In the genomic region with DNA sequence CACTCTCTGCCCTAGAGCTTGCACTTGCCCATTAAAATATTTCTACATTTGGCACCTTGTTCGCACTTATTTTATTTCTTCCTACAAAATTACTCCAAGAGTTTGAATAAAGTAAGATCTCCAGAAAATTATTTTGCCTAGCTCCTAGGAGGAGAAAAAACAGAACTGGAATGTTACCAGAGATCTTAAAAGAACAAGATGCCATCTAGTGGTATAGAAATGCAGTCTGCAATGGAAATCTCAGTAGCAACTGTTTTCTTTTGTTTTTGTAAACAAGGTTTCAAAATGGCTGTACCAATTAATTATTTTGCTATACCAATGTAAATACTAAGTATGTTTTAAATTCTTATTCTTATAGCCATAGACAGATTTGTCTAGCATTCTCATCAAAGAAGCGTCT, we compare ENCODE assay signal across 15 mouse cellular contexts. TPM values are rescaled to one million over a fixed set of nuclear protein-coding genes. Genes with fewer than 3 reads are reported as not detected.
A peak's percentile ranks its signal among the peaks of the same experiment; 100 is the strongest.
DNase-seq lines count a peak whose midpoint lies in the region; ATAC-seq and TF ChIP-seq lines count a peak whose summit lies in the region.
"Had no signal": no experiment of that assay in that cellular context is flagged by ENCODE, and none has a peak within 500 bp of the region (broad histone marks: within the 10 kb centered on the region; RNA-seq: fewer than 3 reads in every experiment).

No protein-coding gene starts in this region.

- no peak overlapping the region for H3K27ac ChIP-seq in forebrain, embryonic 14.5 days (ENCODE audit: low read depth, low read length)
- H3K27ac ChIP-seq in forebrain, embryonic 16.5 days (ENCODE audit: low read length), result no peak overlapping the region
- no peak overlapping the region for H3K27ac ChIP-seq in left cerebral cortex, adult 2 months
- no peak overlapping the region for H3K27ac ChIP-seq in MEL (ENCODE audit: control insufficient read depth, low read depth, low read length)

- peak; percentile 63 for DNase-seq in forebrain, embryonic 14.5 days (ENCODE audit: low spot score)
- no peak for DNase-seq in left cerebral cortex, adult 2 months (ENCODE audit: extremely low spot score in 1 of 2, low spot score in 2 of 2)
- no peak for DNase-seq in left cerebral cortex, adult 18-20 months (ENCODE audit: low spot score in 2 of 2)
- peak; percentile 12 for DNase-seq in MEL (ENCODE audit: low read depth, low spot score)
- no peak for DNase-seq in adrenal gland, postnatal 4 days (ENCODE audit: low spot score in 2 of 2)
- no peak for DNase-seq in kidney, postnatal 14 days
- DNase-seq: adrenal gland, adult 2 months; cerebellum, adult 18-20 months; gastrocnemius, postnatal 25 days; kidney, adult 8-10 months had no signal

- peak; percentile 73 for TF ChIP-seq CTCF in left cerebral cortex, adult 2 months (IDR thresholded peaks at IDR 0.05)
- peak in 1 of 3 experiments; percentile 44; a peak in 2 of 6 replicates for TF ChIP-seq CTCF in MEL (IDR thresholded peaks at IDR 0.05 in 2 of 3, conservative IDR thresholded peaks at IDR 0.05 in 1 of 3; ENCODE audit: control insufficient read depth in 1 of 3, insufficient read depth in 1 of 3, low read depth in 2 of 3, low read length in 3 of 3, poor library complexity in 1 of 3, severe bottlenecking in 1 of 3)

- no peaks in the 10 kb centered on the region for H3K27me3 ChIP-seq in forebrain, embryonic 14.5 days (replicated peaks; ENCODE audit: control insufficient read depth, insufficient read depth, low read length)
- H3K27me3 ChIP-seq in forebrain, embryonic 16.5 days (replicated peaks; ENCODE audit: control insufficient read depth, insufficient read depth, low read length), result no peaks in the 10 kb centered on the region
- H3K27me3 ChIP-seq in MEL (ENCODE audit: control insufficient read depth in 1 of 2, insufficient read depth in 2 of 2, low read length in 2 of 2), result no peaks in the 10 kb centered on the region; a peak in 1 of 4 replicates

- WGBS in forebrain, embryonic 14.5 days, result 65% methylated on average over 2 of the region's 2 CpGs
- 61% methylated on average over 2 of the region's 2 CpGs for WGBS in forebrain, embryonic 16.5 days

- H3K4me1 ChIP-seq in forebrain, embryonic 14.5 days (ENCODE audit: control insufficient read depth, insufficient read depth, low read length), result no peaks in the 10 kb centered on the region
- no peaks in the 10 kb centered on the region for H3K4me1 ChIP-seq in forebrain, embryonic 16.5 days (replicated peaks; ENCODE audit: control insufficient read depth, insufficient read depth, low read length)
- H3K4me1 ChIP-seq in MEL (ENCODE audit: control insufficient read depth in 1 of 2, insufficient read depth in 2 of 2, low read length in 2 of 2), result no peaks in the 10 kb centered on the region

- intact Hi-C loops in left cerebral cortex, adult 2 months (cut with DNase I), result loop anchor here (5.0 kb wide), 1 partner anchor 246 kb away; no protein-coding TSS in a partner anchor

- TF ChIP-seq EP300 in MEL (IDR thresholded peaks at IDR 0.05; ENCODE audit: low read depth in 1 of 2, low read length in 2 of 2), result no peak

- no peak for TF ChIP-seq POLR2A in MEL (IDR thresholded peaks at IDR 0.05; ENCODE audit: control insufficient read depth in 1 of 2, insufficient read depth in 1 of 2, low read depth in 1 of 2, low read length in 2 of 2, poor library complexity in 1 of 2)

- H3K9me3 ChIP-seq in forebrain, embryonic 14.5 days (replicated peaks; ENCODE audit: control insufficient read depth, low read length), result no peaks in the 10 kb centered on the region
- H3K9me3 ChIP-seq in forebrain, embryonic 16.5 days (ENCODE audit: control insufficient read depth, low read length), result no peaks in the 10 kb centered on the region
- no peaks in the 10 kb centered on the region for H3K9me3 ChIP-seq in MEL (replicated peaks; ENCODE audit: insufficient read depth, low read length)

- no peak overlapping the region for H3K4me2 ChIP-seq in forebrain, embryonic 14.5 days (ENCODE audit: low read length)
- H3K4me2 ChIP-seq in forebrain, embryonic 16.5 days (ENCODE audit: low read length), result no peak overlapping the region

- H3K79me2 ChIP-seq in MEL (ENCODE audit: control insufficient read depth, insufficient read depth, low read length, poor library complexity), result no peaks in the 10 kb centered on the region

- peak; percentile 52 for TF ChIP-seq RAD21 in MEL (IDR thresholded peaks at IDR 0.05; ENCODE audit: low read depth, low read length)

- no peak for ATAC-seq in forebrain, embryonic 14.5 days
- ATAC-seq in forebrain, embryonic 16.5 days, result no peak
- peak; percentile 68 for ATAC-seq in megakaryocyte progenitor cell, adult 5-6 weeks (replicated peaks; ENCODE audit: poor library complexity)

- H3K4me3 ChIP-seq in forebrain, embryonic 14.5 days (ENCODE audit: low read depth, low read length), result no peak overlapping the region
- H3K4me3 ChIP-seq in forebrain, embryonic 16.5 days (replicated peaks; ENCODE audit: low read length), result no peak overlapping the region
- no peak overlapping the region for H3K4me3 ChIP-seq in left cerebral cortex, adult 2 months
- no peak overlapping the region for H3K4me3 ChIP-seq in MEL (ENCODE audit: control insufficient read depth in 1 of 2, insufficient read depth in 1 of 2, low read depth in 2 of 2, low read length in 2 of 2)

- H3K9ac ChIP-seq in forebrain, embryonic 14.5 days (ENCODE audit: low read length), result no peak overlapping the region
- no peak overlapping the region for H3K9ac ChIP-seq in forebrain, embryonic 16.5 days (replicated peaks; ENCODE audit: low read depth, low read length)
- no peak overlapping the region for H3K9ac ChIP-seq in MEL (ENCODE audit: control insufficient read depth, low read depth, low read length, poor library complexity, severe bottlenecking)

- H3K36me3 ChIP-seq in forebrain, embryonic 14.5 days (ENCODE audit: control insufficient read depth, insufficient read depth, low read length), result no peaks in the 10 kb centered on the region
- H3K36me3 ChIP-seq in forebrain, embryonic 16.5 days (ENCODE audit: control insufficient read depth, insufficient read depth), result no peaks in the 10 kb centered on the region
- H3K36me3 ChIP-seq in MEL (ENCODE audit: control insufficient read depth in 1 of 2, insufficient read depth in 2 of 2, low read length in 2 of 2), result no peaks in the 10 kb centered on the region

TF ChIP-seq in MEL, 35 proteins besides CTCF, POLR2A, EP300 and RAD21 (continues in another document):
- TF ChIP-seq SMC3 (IDR thresholded peaks at IDR 0.05; ENCODE audit: low read depth, low read length), result peak; percentile 67

RNA-seq across cellular contexts. Expression of a gene that starts 7.0 kb away (rescaled TPM):
- polyA plus RNA-seq in forebrain, embryonic 14.5 days (2014; fragmentation: Nextera tagmentation; extraction: Ambion mirVana), result not detected in 2 replicates
- polyA plus RNA-seq in forebrain, embryonic 16.5 days (2015; fragmentation: Nextera tagmentation; extraction: Ambion mirVana), result not detected in 2 replicates
- total RNA-seq in left cerebral cortex, adult 2 months (2021), result not detected
- total RNA-seq in left cerebral cortex, adult 18-20 months (2021), result not detected
- not detected in 2 replicates for total RNA-seq in MEL (2012; rRNA removed)
- not detected for polyA plus RNA-seq in MEL (2012; ENCODE audit: insufficient read depth in 1 of 2, insufficient read length in 2 of 2, low read depth in 1 of 2, low replicate concordance in 2 of 2, missing spikeins in 1 of 2)
- not detected in 2 replicates for total RNA-seq in megakaryocyte progenitor cell, adult 5-6 weeks (2015)
- not detected in 2 replicates for total RNA-seq in megakaryocyte progenitor cell, adult 5-6 weeks (2017)
- total RNA-seq in adrenal gland, postnatal 4 days (2021), result not detected
- total RNA-seq: adrenal gland, adult 2 months; gastrocnemius, postnatal 25 days; heart, postnatal 25 days; left cerebral cortex, postnatal 25 days had no signal
- polyA plus RNA-seq: adrenal gland, adult 2 months; lung, embryonic 16.5 days had no signal

RNA-seq across cellular contexts. Expression of a gene that starts 17.2 kb away (rescaled TPM):
- not detected in 2 replicates for polyA plus RNA-seq in forebrain, embryonic 14.5 days (2014; fragmentation: Nextera tagmentation; extraction: Ambion mirVana)
- not detected in 2 replicates for polyA plus RNA-seq in forebrain, embryonic 16.5 days (2015; fragmentation: Nextera tagmentation; extraction: Ambion mirVana)
- total RNA-seq in left cerebral cortex, adult 2 months (2021), result not detected
- total RNA-seq in left cerebral cortex, adult 18-20 months (2021), result not detected
- total RNA-seq in MEL (2012; rRNA removed), result not detected in 2 replicates
- not detected for polyA plus RNA-seq in MEL (2012; ENCODE audit: insufficient read depth in 1 of 2, insufficient read length in 2 of 2, low read depth in 1 of 2, low replicate concordance in 2 of 2, missing spikeins in 1 of 2)
- not detected in 2 replicates for total RNA-seq in megakaryocyte progenitor cell, adult 5-6 weeks (2015)
- total RNA-seq in megakaryocyte progenitor cell, adult 5-6 weeks (2017), result not detected in 2 replicates
- total RNA-seq in adrenal gland, postnatal 4 days (2021), result not detected
- total RNA-seq: adrenal gland, adult 2 months; gastrocnemius, postnatal 25 days; heart, postnatal 25 days; left cerebral cortex, postnatal 25 days had no signal
- polyA plus RNA-seq: adrenal gland, adult 2 months; lung, embryonic 16.5 days had no signal

RNA-seq across cellular contexts. Expression of a gene that starts 19.6 kb away (rescaled TPM):
- polyA plus RNA-seq in forebrain, embryonic 14.5 days (2014; fragmentation: Nextera tagmentation; extraction: Ambion mirVana), result not detected in 2 replicates
- polyA plus RNA-seq in forebrain, embryonic 16.5 days (2015; fragmentation: Nextera tagmentation; extraction: Ambion mirVana), result not detected in 2 replicates
- total RNA-seq in left cerebral cortex, adult 2 months (2021), result not detected
- total RNA-seq in left cerebral cortex, adult 18-20 months (2021), result not detected
- total RNA-seq in MEL (2012; rRNA removed), result not detected in 2 replicates
- polyA plus RNA-seq in MEL (2012; ENCODE audit: insufficient read depth in 1 of 2, insufficient read length in 2 of 2, low read depth in 1 of 2, low replicate concordance in 2 of 2, missing spikeins in 1 of 2), result not detected
- not detected in 2 replicates for total RNA-seq in megakaryocyte progenitor cell, adult 5-6 weeks (2015)
- not detected in 2 replicates for total RNA-seq in megakaryocyte progenitor cell, adult 5-6 weeks (2017)
- not detected for total RNA-seq in adrenal gland, postnatal 4 days (2021)
- total RNA-seq: adrenal gland, adult 2 months; gastrocnemius, postnatal 25 days; heart, postnatal 25 days; left cerebral cortex, postnatal 25 days had no signal
- polyA plus RNA-seq: adrenal gland, adult 2 months; lung, embryonic 16.5 days had no signal

RNA-seq across cellular contexts. Expression of a gene that starts 27.6 kb away (rescaled TPM):
- polyA plus RNA-seq in forebrain, embryonic 14.5 days (2014; fragmentation: Nextera tagmentation; extraction: Ambion mirVana), result not detected in 2 replicates
- not detected in 2 replicates for polyA plus RNA-seq in forebrain, embryonic 16.5 days (2015; fragmentation: Nextera tagmentation; extraction: Ambion mirVana)
- total RNA-seq in left cerebral cortex, adult 2 months (2021), result not detected
- total RNA-seq in left cerebral cortex, adult 18-20 months (2021), result not detected
- total RNA-seq in MEL (2012; rRNA removed), result not detected in 2 replicates
- not detected for polyA plus RNA-seq in MEL (2012; ENCODE audit: insufficient read depth in 1 of 2, insufficient read length in 2 of 2, low read depth in 1 of 2, low replicate concordance in 2 of 2, missing spikeins in 1 of 2)
- total RNA-seq in megakaryocyte progenitor cell, adult 5-6 weeks (2015), result not detected in 2 replicates
- not detected in 2 replicates for total RNA-seq in megakaryocyte progenitor cell, adult 5-6 weeks (2017)
- total RNA-seq in adrenal gland, postnatal 4 days (2021), result not detected
- total RNA-seq: adrenal gland, adult 2 months; gastrocnemius, postnatal 25 days; heart, postnatal 25 days; left cerebral cortex, postnatal 25 days had no signal
- polyA plus RNA-seq: adrenal gland, adult 2 months; lung, embryonic 16.5 days had no signal

RNA-seq across cellular contexts. Expression of a gene that starts 37.3 kb away (rescaled TPM):
- not detected in 2 replicates for polyA plus RNA-seq in forebrain, embryonic 14.5 days (2014; fragmentation: Nextera tagmentation; extraction: Ambion mirVana)
- polyA plus RNA-seq in forebrain, embryonic 16.5 days (2015; fragmentation: Nextera tagmentation; extraction: Ambion mirVana), result not detected in 2 replicates
- total RNA-seq in left cerebral cortex, adult 2 months (2021), result not detected
- total RNA-seq in left cerebral cortex, adult 18-20 months (2021), result not detected
- total RNA-seq in MEL (2012; rRNA removed), result not detected in 2 replicates
- polyA plus RNA-seq in MEL (2012; ENCODE audit: insufficient read depth in 1 of 2, insufficient read length in 2 of 2, low read depth in 1 of 2, low replicate concordance in 2 of 2, missing spikeins in 1 of 2), result not detected
- total RNA-seq in megakaryocyte progenitor cell, adult 5-6 weeks (2015), result not detected in 2 replicates
- not detected in 2 replicates for total RNA-seq in megakaryocyte progenitor cell, adult 5-6 weeks (2017)
- total RNA-seq in adrenal gland, postnatal 4 days (2021), result not detected
- total RNA-seq: adrenal gland, adult 2 months; gastrocnemius, postnatal 25 days; heart, postnatal 25 days; left cerebral cortex, postnatal 25 days had no signal
- polyA plus RNA-seq: adrenal gland, adult 2 months; lung, embryonic 16.5 days had no signal

Comparison
In these comparisons a context has a peak if more than half of its experiments do, and no peak if none do; other contexts are left out.
1. DNase-seq: peak in forebrain, embryonic 14.5 days (single experiment) and MEL (single experiment); none in left cerebral cortex, adult 2 months (0 of 2), left cerebral cortex, adult 18-20 months (0 of 2), adrenal gland, postnatal 4 days (0 of 2) and kidney, postnatal 14 days (single experiment).